Mouse (Mus musculus) C3H10T1/2 (cell line): ENCODE data around the gene Cope. TPM values are rescaled to one million over a fixed set of nuclear protein-coding genes. Genes with fewer than 3 reads are reported as not detected.

Source experiments
- polyA plus RNA-seq, 2 experiments: library from polyadenylated mRNA; unstranded; fragments of >200 nt; fragmentation: generic; extraction: Trizol; gene quantifications; one replicate each; pipeline ENCODE4 v1.2.1; 2012; ENCODE audit warnings: missing spikeins in 2 of 2

Gene Cope
- polyA plus RNA-seq: 100 to 1,000 TPM; 192 to 229 TPM

DNA sequence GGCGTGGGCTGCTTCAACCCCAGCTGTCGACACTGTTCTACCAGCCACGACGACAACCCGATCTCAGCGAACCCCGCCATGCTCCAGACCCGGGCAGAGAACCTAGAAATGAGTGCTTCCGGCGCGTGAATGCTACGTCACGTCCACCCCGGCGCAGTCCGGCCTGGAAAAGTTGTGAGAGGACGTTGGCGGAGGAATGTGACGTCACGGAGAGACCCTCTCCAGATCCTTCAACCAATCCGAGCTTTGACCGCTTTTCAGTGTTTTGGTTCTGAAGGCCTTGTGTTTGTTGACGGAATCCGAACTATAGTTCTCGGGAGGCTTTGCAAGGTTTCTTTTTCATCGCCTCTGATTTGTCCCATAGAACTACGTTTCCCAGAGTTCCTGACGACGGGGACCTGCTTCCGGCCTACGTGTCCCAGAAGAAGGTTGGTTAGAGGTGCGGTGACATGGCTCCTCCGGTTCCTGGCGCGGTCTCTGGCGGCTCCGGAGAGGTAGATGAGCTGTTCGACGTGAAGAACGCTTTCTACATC is at the start of gene Cope, which contains the start of gene Ddx49:
TSS of gene Cope (plus strand) at position 161 of the 533 bp plus-strand sequence.
TSS of gene Ddx49 (minus strand) at position 132 of the 533 bp plus-strand sequence.

DNA sequence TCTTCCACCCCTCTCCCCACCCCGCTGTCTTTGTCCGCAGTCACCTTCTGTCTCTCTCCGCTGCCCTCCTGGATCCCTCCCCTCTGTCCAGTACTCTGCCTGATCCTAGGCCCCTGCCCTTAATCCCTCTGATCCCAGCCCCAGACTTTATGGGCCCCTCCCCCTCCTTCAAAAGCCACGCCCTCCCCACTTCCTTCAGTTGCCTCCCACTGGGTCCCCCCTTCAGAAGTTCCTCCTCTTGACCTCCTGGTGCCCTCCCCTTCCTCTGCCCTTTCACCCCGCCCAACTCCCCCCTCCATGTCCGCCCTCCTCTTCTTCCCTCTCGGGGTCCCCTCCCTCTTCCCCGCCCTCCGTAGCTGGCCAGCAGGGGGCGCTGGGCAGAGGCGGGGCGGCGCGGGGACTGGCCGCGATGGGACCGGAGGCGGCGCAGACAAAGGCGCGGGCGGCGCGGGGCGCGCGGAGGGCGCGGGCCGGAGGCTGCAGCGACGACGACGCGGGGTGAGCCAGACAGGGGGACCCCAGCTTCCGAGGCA is 19.6 kb upstream of the Cope start, which contains the start of gene Homer3:
TSS of gene Homer3 (plus strand) at position 225 of the 533 bp plus-strand sequence.

DNA sequence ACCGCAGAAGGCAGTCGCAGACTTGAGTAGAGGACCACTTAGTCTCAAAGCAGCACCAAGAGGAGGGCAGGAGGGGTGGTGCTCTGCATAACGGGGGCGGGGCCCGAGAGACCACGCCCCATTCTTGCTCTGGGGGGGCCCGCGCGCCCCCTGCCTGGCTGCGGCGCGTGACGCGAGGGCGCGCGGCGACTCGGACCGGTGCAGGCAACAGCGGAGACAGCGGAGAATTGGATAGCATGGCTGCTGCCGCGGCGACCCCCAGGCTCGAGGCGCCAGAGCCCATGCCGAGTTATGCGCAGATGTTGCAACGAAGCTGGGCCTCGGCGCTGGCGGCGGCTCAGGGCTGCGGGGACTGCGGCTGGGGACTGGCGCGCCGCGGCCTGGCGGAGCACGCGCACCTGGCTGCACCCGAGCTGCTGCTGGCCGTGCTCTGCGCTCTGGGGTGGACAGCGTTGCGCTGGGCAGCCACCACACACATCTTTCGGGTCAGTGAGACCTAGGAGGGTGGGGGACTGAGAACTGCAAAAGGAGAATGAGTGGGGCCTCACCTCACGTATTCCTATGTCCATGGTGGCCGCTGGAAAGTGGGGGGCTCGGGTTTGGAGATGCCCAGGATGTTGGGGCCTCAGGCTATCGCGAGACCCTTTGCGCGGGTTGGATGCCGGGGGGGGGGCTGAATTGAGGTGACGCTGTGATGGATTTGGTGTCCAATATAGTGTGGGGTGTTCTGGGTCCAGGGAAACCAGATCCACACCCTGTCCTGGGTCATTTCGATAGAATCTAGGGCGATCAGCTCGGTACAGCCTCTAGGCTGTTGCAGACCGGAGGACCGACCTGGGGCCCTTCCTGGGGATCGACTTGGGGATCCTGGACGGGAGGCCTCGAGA is 13.5 kb downstream of the Cope start, which contains the start of gene Cers1:
TSS of gene Cers1 (plus strand) at position 152 of the 887 bp plus-strand sequence.

DNA sequence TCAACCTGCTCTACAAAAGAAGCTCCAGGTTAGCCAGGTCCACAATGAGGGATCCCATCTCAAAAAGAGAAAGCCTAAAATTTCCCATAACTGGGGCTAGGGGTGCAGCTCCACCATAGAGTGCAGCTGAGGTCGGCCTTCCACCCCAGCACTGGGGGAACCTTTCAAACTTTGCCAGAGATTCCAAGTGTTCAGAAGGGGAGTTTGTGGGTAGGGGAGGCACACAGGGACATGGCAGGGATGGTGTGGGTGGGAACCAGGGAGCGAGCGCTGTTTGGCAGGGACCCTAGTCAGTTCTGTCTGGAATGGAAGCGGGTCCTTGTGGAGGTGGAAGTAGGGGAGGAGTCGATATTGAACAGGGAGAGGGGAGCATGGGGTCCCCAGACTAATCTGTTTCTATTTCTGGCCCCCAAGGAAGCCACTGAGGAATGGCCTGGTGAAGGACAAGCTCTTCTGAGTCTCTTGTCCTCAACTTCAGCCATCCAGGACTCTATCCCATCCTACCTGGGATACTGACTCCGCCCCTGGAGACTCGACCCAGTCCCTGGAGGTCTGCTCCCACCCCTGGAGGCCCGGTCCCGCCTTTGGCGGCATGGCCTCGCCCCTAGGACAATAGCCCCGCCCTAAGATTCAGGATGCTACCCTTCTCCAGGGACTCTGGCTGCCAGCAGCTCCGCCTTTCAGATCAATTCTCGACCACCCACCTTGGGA is 27.0 kb downstream of the Cope start, which contains the start of gene Gdf1:
TSS of gene Gdf1 (plus strand) at position 694 of the 711 bp plus-strand sequence.

DNA sequence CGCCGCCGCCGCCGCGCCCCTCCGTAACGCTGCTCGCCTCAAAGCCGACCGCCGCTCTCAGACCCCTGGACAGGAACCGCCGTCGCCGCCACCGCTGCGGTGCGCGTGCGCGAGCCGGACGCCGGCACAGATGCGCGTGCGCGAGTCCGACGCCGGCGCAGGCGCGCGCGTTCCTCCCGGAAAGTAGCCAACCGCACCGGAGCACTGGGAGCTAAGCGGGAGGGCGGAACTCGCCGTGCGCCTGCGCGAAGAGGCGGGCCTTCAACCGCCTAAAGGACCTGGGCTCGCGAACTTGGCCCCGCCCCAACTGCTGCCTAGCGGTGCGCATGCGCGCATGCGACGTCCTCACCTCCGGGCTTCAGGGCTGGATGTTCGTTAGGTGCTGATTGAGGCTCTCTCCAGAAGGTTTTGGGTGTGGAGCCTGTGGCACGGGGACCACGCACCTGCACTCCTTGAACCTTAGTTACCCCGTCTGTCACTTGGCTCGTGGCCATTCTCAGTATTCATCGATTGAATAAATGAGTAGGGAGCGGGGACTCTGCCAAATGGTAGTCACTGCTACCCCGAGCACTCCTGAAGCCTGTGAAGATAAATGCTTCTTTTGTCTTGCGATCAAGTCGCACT is 51.0 kb downstream of the Cope start, which contains the start of gene Upf1:
TSS of gene Upf1 (minus strand) at position 85 of the 624 bp plus-strand sequence.

Other genes starting within 250 kb of the Cope start
- 1 to 10 TPM in 1 of 2 experiments, under 1 TPM in 1; 0.15 to 1.4 TPM for gene Tm6sf2, start 229.6 kb upstream of the Cope start, polyA plus RNA-seq
- gene Hapln4, start 219.1 kb upstream of the Cope start, polyA plus RNA-seq: 1 to 10 TPM in 1 of 2 experiments, under 1 TPM in 1; 0.66 to 1.2 TPM
- under 1 TPM; under 0.01 to 0.06 TPM for gene Ncan, start 181.6 kb upstream of the Cope start, polyA plus RNA-seq
- 10 to 100 TPM; 28.9 to 68.0 TPM for gene Nr2c2ap, start 171.2 kb upstream of the Cope start, polyA plus RNA-seq
- 10 to 100 TPM in 1 of 2 experiments, 1 to 10 TPM in 1; 7.9 to 19.7 TPM for gene Rfxank, start 163.4 kb upstream of the Cope start, polyA plus RNA-seq
- 10 to 100 TPM; 44.4 to 92.4 TPM for gene Borcs8, start 163.0 kb upstream of the Cope start, polyA plus RNA-seq
- gene Mef2b, start 162.8 kb upstream of the Cope start, polyA plus RNA-seq: under 1 TPM; 0.19 to 0.79 TPM
- 10 to 100 TPM; 20.8 to 81.8 TPM for gene Tmem161a, start 130.2 kb upstream of the Cope start, polyA plus RNA-seq
- 10 to 100 TPM in 1 of 2 experiments, under 1 TPM in 1; 0.89 to 18.9 TPM for gene Slc25a42, start 90.2 kb upstream of the Cope start, polyA plus RNA-seq
- gene Sugp2, start 68.3 kb upstream of the Cope start, polyA plus RNA-seq: 10 to 100 TPM in 1 of 2 experiments, 1 to 10 TPM in 1; 10.0 to 33.2 TPM
- gene Armc6, start 68.1 kb upstream of the Cope start, polyA plus RNA-seq: 10 to 100 TPM; 33.5 to 33.9 TPM
- gene Homer3, start 19.7 kb upstream of the Cope start, polyA plus RNA-seq: 10 to 100 TPM; 28.6 to 58.1 TPM
- gene Ddx49, start within 50 bp of the Cope start, polyA plus RNA-seq: 10 to 100 TPM; 61.1 to 69.1 TPM
- gene Cers1, start 13.3 kb downstream of the Cope start, polyA plus RNA-seq: 1 to 10 TPM in 1 of 2 experiments, under 1 TPM in 1; 0.94 to 8.5 TPM
- 1 to 10 TPM; 1.5 to 8.3 TPM for gene Gdf1, start 27.3 kb downstream of the Cope start, polyA plus RNA-seq
- 10 to 100 TPM in 1 of 2 experiments, 1 to 10 TPM in 1; 9.7 to 46.9 TPM for gene Upf1, start 50.8 kb downstream of the Cope start, polyA plus RNA-seq
- gene Comp, start 71.0 kb downstream of the Cope start, polyA plus RNA-seq: 1 to 10 TPM in 1 of 2 experiments, under 1 TPM in 1; 0.02 to 2.4 TPM
- gene Crtc1, start 137.1 kb downstream of the Cope start, polyA plus RNA-seq: 10 to 100 TPM in 1 of 2 experiments, 1 to 10 TPM in 1; 5.7 to 21.4 TPM
- gene Klhl26, start 174.4 kb downstream of the Cope start, polyA plus RNA-seq: 10 to 100 TPM; 14.5 to 39.8 TPM
- under 1 TPM; 0.13 to 0.68 TPM for gene Tmem59l, start 184.8 kb downstream of the Cope start, polyA plus RNA-seq
- 100 to 1,000 TPM; 255 to 582 TPM for gene Crlf1, start 190.6 kb downstream of the Cope start, polyA plus RNA-seq
- 100 to 1,000 TPM; 419 to 692 TPM for gene Rex1bd, start 204.2 kb downstream of the Cope start, polyA plus RNA-seq
- gene Uba52, start 208.3 kb downstream of the Cope start, polyA plus RNA-seq: 1,000 to 10,000 TPM; 2,018 to 3,199 TPM
- 100 to 1,000 TPM; 339 to 400 TPM for gene Fkbp8, start 225.2 kb downstream of the Cope start, polyA plus RNA-seq
- gene Kxd1, start 225.4 kb downstream of the Cope start, polyA plus RNA-seq: 10 to 100 TPM; 49.2 to 79.4 TPM
- 10 to 100 TPM in 1 of 2 experiments, 1 to 10 TPM in 1; 7.9 to 19.2 TPM for gene Ell, start 236.9 kb downstream of the Cope start, polyA plus RNA-seq